Mouse (Mus musculus) layer of hippocampus, adult 8-10 months (tissue): ENCODE results near the gene Asb5. TPM values are rescaled to one million over a fixed set of nuclear protein-coding genes. Genes with fewer than 3 reads are reported as not detected.
"Not testable (repeated sequence)": the region's sequence is repeated elsewhere in the genome, so short reads cannot be mapped to it uniquely, and the experiment has no call there.

Experiments
- DNase-seq, 2 experiments: peaks; one replicate each; pipeline ENCODE4 v3.0.0; 2022; ENCODE audit warnings: low spot score in 2 of 2
- total RNA-seq, 4 experiments: library from RNA; stranded (reverse); gene quantifications; 2 replicates each; pipeline ENCODE4 v1.2.4; 2022

Gene Asb5
- total RNA-seq, 4 experiments from 2014 or later = 0.83 to 2.0 (median 1.3) TPM

GRCm38 (mm10) chr8:54535172-54535571 is 5.8 kb downstream of the Asb5 start:
- no peak for DNase-seq

DNA sequence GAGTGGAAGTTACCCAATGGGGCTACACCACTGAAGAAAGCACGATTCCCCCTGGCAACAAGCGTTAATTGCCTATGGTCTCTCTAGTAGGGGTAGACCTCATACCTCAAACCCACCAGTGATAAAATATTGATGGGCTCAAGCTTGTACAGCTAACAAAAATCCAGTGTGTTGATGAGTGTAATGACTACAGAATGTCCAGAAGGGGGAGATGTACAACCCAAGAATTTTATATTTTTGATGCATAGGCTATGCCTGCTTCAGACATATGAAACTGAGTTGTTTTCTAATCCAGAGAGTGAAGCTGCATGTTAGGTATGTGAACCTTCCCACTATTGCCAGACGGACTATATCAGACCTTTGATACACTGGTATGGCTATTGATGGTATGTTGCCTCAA is 7.9 kb downstream of the Asb5 start:
- no peak for DNase-seq

DNA sequence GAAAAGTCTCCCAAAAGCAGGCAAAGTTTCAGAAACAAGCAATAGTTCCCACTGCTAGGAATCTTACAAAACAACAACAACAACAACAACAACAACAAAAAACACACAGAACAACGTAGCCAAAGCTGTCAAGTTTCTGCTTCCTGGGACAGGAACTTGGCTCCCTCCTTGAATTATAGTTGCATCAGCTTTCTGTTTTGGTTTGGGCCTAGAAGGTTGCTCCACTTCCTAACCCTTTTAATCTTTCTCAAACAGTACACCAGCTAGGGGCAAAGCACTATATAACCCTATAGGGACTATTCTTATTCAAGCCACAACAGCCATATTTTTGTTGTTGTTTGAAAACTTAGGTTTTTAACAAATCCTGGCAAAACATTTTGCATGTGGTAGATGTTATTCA is 12.0 kb downstream of the Asb5 start:
- no peak for DNase-seq

DNA sequence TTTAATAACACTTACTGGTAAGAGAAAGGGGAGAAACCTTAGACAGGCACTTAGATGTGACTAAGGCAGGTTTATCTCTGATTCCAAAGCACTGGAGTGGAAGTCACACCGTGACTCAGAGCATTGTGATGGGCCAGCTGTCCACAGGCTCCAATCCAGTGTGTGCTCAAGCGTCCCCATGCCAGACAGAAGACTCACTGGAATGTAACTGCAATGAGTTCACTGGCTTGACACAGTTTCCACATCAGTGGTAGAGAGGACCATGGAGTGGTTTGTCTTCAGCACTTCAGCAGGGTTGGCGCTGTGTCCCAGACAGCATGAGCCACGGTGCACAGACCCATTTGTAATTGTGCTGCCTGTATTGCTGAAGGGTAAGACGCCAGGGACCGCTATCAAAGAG is 19.0 kb downstream of the Asb5 start:
- DNase-seq = no peak

DNA sequence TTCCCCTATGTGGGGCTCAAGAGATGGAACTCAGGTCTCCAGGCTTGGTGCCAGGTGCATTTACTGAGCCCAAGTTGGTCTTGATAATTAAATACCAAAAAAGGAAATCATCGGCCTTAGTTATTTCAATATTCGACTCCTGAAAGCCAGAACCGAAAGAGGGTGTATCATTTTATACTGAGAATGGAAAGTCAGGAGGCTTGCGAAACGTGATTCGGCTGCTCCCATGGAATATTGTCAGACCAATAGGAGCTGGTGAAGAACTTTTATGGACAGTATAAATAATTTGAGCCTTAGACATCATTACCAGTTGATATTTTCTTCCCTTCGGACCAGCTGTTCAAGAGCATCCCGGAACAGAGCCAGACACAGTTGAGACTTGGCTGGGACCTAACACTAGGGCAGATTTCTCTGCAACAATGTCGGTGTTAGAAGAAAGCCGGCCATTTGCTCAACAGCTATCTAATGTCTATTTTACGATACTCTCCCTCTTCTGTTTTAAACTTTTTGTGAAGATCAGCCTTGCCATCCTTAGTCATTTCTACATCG is 20.7 kb downstream of the Asb5 start:
- no peak for DNase-seq

- no peak for DNase-seq
Observed at GRCm38 (mm10) chr8:54554921-54555320, 25.5 kb downstream of the Asb5 start.

GRCm38 (mm10) chr8:54562137-54562536 is 32.8 kb downstream of the Asb5 start:
- DNase-seq = no peak

- no peak for DNase-seq
Observed at GRCm38 (mm10) chr8:54565181-54565580, 35.8 kb downstream of the Asb5 start.

GRCm38 (mm10) chr8:54565603-54566260 is 36.4 kb downstream of the Asb5 start:
- DNase-seq = no peak

GRCm38 (mm10) chr8:54567168-54567567 is 37.8 kb downstream of the Asb5 start:
- no peak for DNase-seq

DNA sequence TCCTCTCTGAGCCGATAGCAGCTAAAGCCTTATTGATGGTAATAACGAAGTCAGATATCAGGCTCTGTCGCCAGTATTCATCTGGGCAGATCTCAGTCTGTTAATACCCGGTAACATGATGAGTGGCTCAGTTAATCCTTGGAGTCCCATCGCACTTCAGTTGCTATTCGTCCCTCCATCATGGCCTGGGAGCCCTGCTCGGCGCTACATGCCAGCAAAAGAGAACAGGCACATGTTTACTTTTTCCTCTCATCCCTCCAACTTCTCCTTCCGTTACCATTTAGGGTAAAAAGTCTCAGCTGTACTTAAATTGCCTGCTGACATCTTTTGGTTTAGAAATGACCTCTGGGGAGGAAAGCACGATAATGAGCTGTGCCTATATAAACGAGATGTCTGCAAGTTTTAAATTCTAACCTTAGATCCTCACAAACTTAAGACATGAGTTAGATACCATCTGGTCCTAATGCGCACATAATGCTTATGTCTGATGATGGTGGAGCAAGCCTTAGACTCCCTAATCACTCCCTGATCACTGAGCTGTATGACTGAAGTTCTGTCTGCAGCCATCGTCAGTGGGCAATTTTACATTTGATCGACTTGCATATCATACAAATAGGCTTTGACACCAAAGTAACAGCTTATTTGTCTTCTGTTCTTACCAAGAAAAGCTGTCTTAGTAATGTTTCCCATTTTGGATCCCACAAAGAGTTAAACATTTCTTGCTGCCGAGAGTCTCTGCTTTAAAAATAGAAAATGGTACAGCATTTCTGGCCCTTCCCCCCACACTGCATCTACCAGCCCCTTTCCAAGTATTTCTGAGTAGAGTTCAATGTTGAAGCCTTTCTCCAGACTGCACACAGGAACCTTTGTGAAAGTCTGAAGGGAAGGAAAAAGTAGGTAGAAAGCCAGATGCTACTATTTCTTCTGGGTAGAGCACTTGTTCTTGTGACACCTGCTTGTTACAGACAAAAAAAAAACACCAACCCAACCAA is 41.5 kb downstream of the Asb5 start:
- no peak for DNase-seq

- no peak for DNase-seq
Observed at GRCm38 (mm10) chr8:54581436-54581835, 52.1 kb downstream of the Asb5 start.

- no peak for DNase-seq
Observed at GRCm38 (mm10) chr8:54582886-54583285, 53.5 kb downstream of the Asb5 start.

- DNase-seq = no peak
Observed at GRCm38 (mm10) chr8:54594634-54595033, 65.3 kb downstream of the Asb5 start.

DNA sequence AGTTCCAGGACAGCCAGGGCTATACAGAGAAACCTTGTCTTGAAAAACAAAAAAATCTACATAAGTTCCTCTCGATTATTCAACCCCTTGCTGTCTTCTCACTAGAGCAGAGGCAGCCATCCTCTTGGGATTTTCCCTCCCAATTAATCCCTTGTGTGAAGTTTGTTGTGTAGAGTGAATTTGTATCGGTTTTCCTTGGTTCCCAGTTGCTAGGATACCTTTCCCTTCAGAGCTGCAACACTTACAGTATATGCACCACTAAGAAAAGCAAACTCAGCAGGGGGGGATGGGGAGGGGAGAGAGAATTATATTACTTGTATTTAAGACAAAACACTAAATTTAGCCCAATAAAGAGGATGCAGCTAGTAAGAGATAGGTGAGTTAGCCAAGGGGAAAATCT is 66.7 kb downstream of the Asb5 start:
- DNase-seq = no peak

- DNase-seq = no peak
Observed at GRCm38 (mm10) chr8:54596940-54597339, 67.6 kb downstream of the Asb5 start.

DNA sequence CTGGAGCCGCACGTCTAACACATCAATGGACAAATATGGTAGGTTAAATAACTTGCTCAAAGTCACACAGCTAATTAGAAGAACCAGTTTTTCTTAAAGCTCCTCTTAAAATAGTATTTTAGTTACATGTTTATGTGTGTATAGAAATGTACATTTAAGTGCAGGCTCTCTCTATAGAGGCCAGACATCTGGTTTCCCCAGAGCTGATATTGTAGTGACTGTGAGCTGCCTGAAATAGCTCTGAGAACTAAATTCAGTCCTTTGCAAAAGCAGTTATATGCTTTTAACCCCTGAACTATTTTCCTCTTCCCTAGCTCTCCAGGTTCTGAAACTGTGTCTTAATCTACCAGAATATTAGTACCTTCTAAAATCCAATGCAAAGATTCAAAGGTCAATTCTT is 68.0 kb downstream of the Asb5 start:
- no peak for DNase-seq

- DNase-seq = peak; percentile 39 to 41
Observed at GRCm38 (mm10) chr8:54600671-54601251, 71.4 kb downstream of the Asb5 start, which contains the start of gene Spata4. Gene Spata4, plus strand, starts transcription at chr8:54600781.

DNA sequence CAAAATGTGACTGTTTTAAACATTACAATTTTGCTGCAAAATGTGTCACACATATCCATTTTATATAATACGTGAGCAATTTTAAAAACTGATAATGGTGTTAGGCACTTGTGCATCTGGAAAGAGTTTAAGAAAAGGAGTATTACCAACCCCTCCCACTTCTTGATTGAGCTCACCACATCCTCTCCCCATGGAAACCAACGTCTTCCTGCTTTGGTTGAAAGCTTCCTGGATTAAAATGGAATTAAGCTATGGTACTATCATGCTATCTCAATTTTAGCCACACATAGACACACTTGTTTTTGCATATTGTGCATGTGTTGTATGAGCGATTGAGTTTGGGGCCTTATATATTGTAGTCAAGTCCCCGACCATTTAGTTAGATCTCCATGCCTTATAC is 74.1 kb downstream of the Asb5 start:
- no peak for DNase-seq

GRCm38 (mm10) chr8:54609336-54609735 is 80.0 kb downstream of the Asb5 start:
- no peak for DNase-seq

GRCm38 (mm10) chr8:54610238-54610637 is 80.9 kb downstream of the Asb5 start:
- no peak for DNase-seq

DNA sequence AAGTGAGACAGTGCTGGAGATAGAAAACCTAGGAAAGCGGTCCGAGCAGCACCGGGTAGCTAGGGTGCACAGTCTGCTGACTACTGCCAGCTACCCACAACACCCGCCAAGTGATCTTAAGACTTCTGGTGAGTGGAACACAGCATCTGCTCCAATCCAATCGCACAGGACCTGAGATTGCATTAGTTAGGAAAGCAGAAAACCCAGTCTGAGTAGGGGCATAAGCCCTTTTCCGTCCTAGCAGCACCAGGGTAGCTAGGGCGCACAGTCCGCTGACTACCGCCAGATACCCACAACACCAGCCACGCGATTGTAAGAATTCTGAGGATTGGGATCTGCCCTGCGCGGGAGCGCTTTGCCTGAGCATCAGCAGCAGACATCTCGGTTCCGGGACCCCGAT is 87.3 kb downstream of the Asb5 start:
- not testable (repeated sequence) for DNase-seq
